Mouse (Mus musculus) spleen, adult 2 months (tissue): ENCODE results near the gene Ppm1a. TPM values are rescaled to one million over a fixed set of nuclear protein-coding genes. Genes with fewer than 3 reads are reported as not detected.

ENCODE experiments used
- DNase-seq, 2 experiments: peaks; one replicate each; pipeline versions ENCODE4 v3.0.0 to v3.0.0-alpha.2; 2012 to 2021; ENCODE audit warnings: low spot score in 2 of 2, low read depth in 1 of 2
- H3K27ac ChIP-seq: fragments of 200-500 bp; 2 replicates; pipeline ENCODE4 v1.5.1; 2012; ENCODE audit warnings: low read length, inconsistent platforms; ENCODE audit not compliant: insufficient read depth
- H3K27me3 ChIP-seq: fragments of 200-500 bp; 2 replicates; pipeline ENCODE4 v1.6.1; 2012; ENCODE audit warnings: mild to moderate bottlenecking, moderate library complexity, low read length, inconsistent platforms; ENCODE audit not compliant: control insufficient read depth, insufficient read depth
- H3K36me3 ChIP-seq: fragments of 200-500 bp; 2 replicates; pipeline ENCODE4 v1.6.1; 2012; ENCODE audit warnings: mild to moderate bottlenecking, low read length, inconsistent platforms; ENCODE audit not compliant: control insufficient read depth, insufficient read depth
- H3K4me1 ChIP-seq: fragments of 200-500 bp; 2 replicates; pipeline ENCODE4 v1.6.1; 2011; ENCODE audit warnings: inconsistent platforms; ENCODE audit not compliant: control insufficient read depth, insufficient read depth, insufficient read length
- H3K4me3 ChIP-seq: fragments of 200-500 bp; 2 replicates; pipeline ENCODE4 v1.5.1; 2011; ENCODE audit warnings: mild to moderate bottlenecking, inconsistent platforms; ENCODE audit not compliant: insufficient read depth, insufficient read length; ENCODE audit errors: extremely low read depth
- CTCF ChIP-seq: fragments of 200-500 bp; IDR thresholded peaks from 2 replicates; pipeline ENCODE4 v1.5.1; 2011; ENCODE audit warnings: mild to moderate bottlenecking, inconsistent platforms; ENCODE audit not compliant: insufficient read depth, insufficient read length, insufficient replicate concordance; ENCODE audit errors: extremely low read depth
- POLR2A ChIP-seq: fragments of 200-500 bp; IDR thresholded peaks from 2 replicates; pipeline ENCODE4 v1.6.1; 2011; ENCODE audit warnings: low read depth, low read length, inconsistent platforms
- WGBS: fragments of 180-500 bp; shearing (Covaris S2); methylation state at CpG from one replicate; pipeline ENCODE4 v1.1.7; 2018; 5-methylcytosine and 5-hydroxymethylcytosine counted together
- polyA plus RNA-seq: library from polyadenylated mRNA; depleted of rRNA; stranded (reverse); fragments of >200 nt; gene quantifications from 2 replicates; pipeline ENCODE4 v1.2.3, GENCODE M21; 2012

The Ppm1a gene
- polyA plus RNA-seq, 1 experiment, result 15.2 TPM

GRCm38 (mm10) chr12:72723965-72724364, 33.3 kb upstream of the Ppm1a start:
- DNase-seq, result no peak
- 75% methylated on average over 3 of the region's 3 CpGs for WGBS

GRCm38 (mm10) chr12:72727021-72727420, 30.2 kb upstream of the Ppm1a start:
- H3K4me3 ChIP-seq, result no peak overlapping the region
- H3K4me1 ChIP-seq, result no peaks in the 10 kb centered on the region
- H3K27ac ChIP-seq, result no peak overlapping the region
- TF ChIP-seq POLR2A (no peak), CTCF (no peak)
- H3K36me3 ChIP-seq, result no peaks in the 10 kb centered on the region
- WGBS, result 83% methylated on average over 8 of the region's 8 CpGs
- H3K27me3 ChIP-seq, result no peaks in the 10 kb centered on the region
- DNase-seq, result no peak

More at GRCm38 (mm10) chr12:72723965-72724364, 33.3 kb upstream of the Ppm1a start:
- TF ChIP-seq POLR2A, result no peak
- no peak for TF ChIP-seq CTCF
- no peaks in the 10 kb centered on the region for H3K36me3 ChIP-seq
- no peaks in the 10 kb centered on the region for H3K4me1 ChIP-seq
- no peak overlapping the region for H3K4me3 ChIP-seq
- no peaks in the 10 kb centered on the region for H3K27me3 ChIP-seq
- H3K27ac ChIP-seq, result no peak overlapping the region

- no peak for TF ChIP-seq CTCF
- no peak for TF ChIP-seq POLR2A
- Histone ChIP-seq H3K4me3 (no peak overlapping the region), H3K27ac (no peak overlapping the region), H3K36me3 (no peaks in the 10 kb centered on the region), H3K4me1 (no peaks in the 10 kb centered on the region), H3K27me3 (no peaks in the 10 kb centered on the region)
- 72% methylated on average over 5 of the region's 5 CpGs for WGBS
- no peak for DNase-seq
These were observed 29.6 kb upstream of the Ppm1a start for GRCm38 (mm10) chr12:72727611-72728010.

- Histone ChIP-seq H3K36me3 (no peaks in the 10 kb centered on the region), H3K4me1 (no peaks in the 10 kb centered on the region), H3K27me3 (no peaks in the 10 kb centered on the region), H3K27ac (no peak overlapping the region), H3K4me3 (no peak overlapping the region)
- 88% methylated on average over 2 of the region's 2 CpGs for WGBS
- no peak for DNase-seq
- TF ChIP-seq POLR2A, result no peak
- no peak for TF ChIP-seq CTCF
These were observed 23.1 kb upstream of the Ppm1a start for GRCm38 (mm10) chr12:72734112-72734511.

- no peak for DNase-seq
- H3K4me3 ChIP-seq, result no peak overlapping the region
- no peak for TF ChIP-seq POLR2A
- TF ChIP-seq CTCF, result no peak
- no peaks in the 10 kb centered on the region for H3K36me3 ChIP-seq
- H3K4me1 ChIP-seq, result no peaks in the 10 kb centered on the region
- 89% methylated on average over 6 of the region's 6 CpGs for WGBS
- no peak overlapping the region for H3K27ac ChIP-seq
- H3K27me3 ChIP-seq, result no peaks in the 10 kb centered on the region
These were observed 16.1 kb upstream of the Ppm1a start for GRCm38 (mm10) chr12:72741176-72741575.

GRCm38 (mm10) chr12:72744803-72745360, 12.4 kb upstream of the Ppm1a start:
- Histone ChIP-seq H3K4me1 (no peaks in the 10 kb centered on the region), H3K4me3 (no peak overlapping the region), H3K27me3 (no peaks in the 10 kb centered on the region), H3K36me3 (no peaks in the 10 kb centered on the region), H3K27ac (no peak overlapping the region)
- WGBS, result 33% methylated on average over 9 of the region's 9 CpGs
- TF ChIP-seq POLR2A, result no peak
- TF ChIP-seq CTCF, result no peak
- DNase-seq, result no peak

GRCm38 (mm10) chr12:72745486-72745885, 11.8 kb upstream of the Ppm1a start:
- TF ChIP-seq POLR2A, result no peak
- TF ChIP-seq CTCF, result no peak
- no peak overlapping the region for H3K4me3 ChIP-seq
- 91% methylated on average over 14 of the region's 14 CpGs for WGBS

GRCm38 (mm10) chr12:72748341-72748740, 8.9 kb upstream of the Ppm1a start:
- no peak for TF ChIP-seq POLR2A
- no peak for TF ChIP-seq CTCF
- H3K27ac ChIP-seq, result no peak overlapping the region
- H3K4me3 ChIP-seq, result no peak overlapping the region
- H3K27me3 ChIP-seq, result no peaks in the 10 kb centered on the region
- WGBS, result 50% methylated on average over 4 of the region's 4 CpGs
- H3K36me3 ChIP-seq, result no peaks in the 10 kb centered on the region
- no peaks in the 10 kb centered on the region for H3K4me1 ChIP-seq
- no peak for DNase-seq

More at GRCm38 (mm10) chr12:72745486-72745885, 11.8 kb upstream of the Ppm1a start:
- H3K36me3 ChIP-seq, result no peaks in the 10 kb centered on the region
- no peak for DNase-seq
- H3K4me1 ChIP-seq, result no peaks in the 10 kb centered on the region
- H3K27ac ChIP-seq, result no peak overlapping the region
- H3K27me3 ChIP-seq, result no peaks in the 10 kb centered on the region
